Mouse (Mus musculus) gastrocnemius, postnatal 14 days (tissue): ENCODE measurements around the gene Gorasp2. TPM values are rescaled to one million over a fixed set of nuclear protein-coding genes. Genes with fewer than 3 reads are reported as not detected.

Experiments used
- DNase-seq: peaks from one replicate; pipeline ENCODE4 v3.0.0; 2021; ENCODE audit warnings: mixed read lengths
- intact Hi-C: fragments of 180-260 bp; cut with DNase I; formaldehyde crosslinking; loops from one replicate; pipeline ENCODE4 v1.15.1; 2025; ENCODE audit warnings: low total_unique reads
- total RNA-seq, 2 experiments: library from RNA; stranded (reverse); gene quantifications; 2 replicates each; pipeline ENCODE4 v1.2.3; 2021

Gene Gorasp2
- total RNA-seq, 2 experiments from 2014 or later = 63.5 to 67.7 TPM

GRCm38 (mm10) chr2:70723610-70724243 is 62.4 kb downstream of the Gorasp2 start:
- no peak for DNase-seq
- intact Hi-C loops = no loop called here

GRCm38 (mm10) chr2:70727089-70727488 is 65.7 kb downstream of the Gorasp2 start:
- intact Hi-C loops = no loop called here
- no peak for DNase-seq

GRCm38 (mm10) chr2:70735534-70735933 is 74.2 kb downstream of the Gorasp2 start:
- intact Hi-C loops = no loop called here
- DNase-seq = no peak

- no peak for DNase-seq
- intact Hi-C loops = no loop called here
Observed at GRCm38 (mm10) chr2:70736008-70736407, 74.6 kb downstream of the Gorasp2 start.

- DNase-seq = no peak
- intact Hi-C loops = no loop called here
Observed at GRCm38 (mm10) chr2:70741901-70742300, 80.5 kb downstream of the Gorasp2 start.

GRCm38 (mm10) chr2:70742588-70742987 is 81.2 kb downstream of the Gorasp2 start:
- DNase-seq = no peak
- intact Hi-C loops = no loop called here

GRCm38 (mm10) chr2:70751655-70752054 is 90.3 kb downstream of the Gorasp2 start:
- intact Hi-C loops = no loop called here

GRCm38 (mm10) chr2:70752149-70752548 is 90.8 kb downstream of the Gorasp2 start:
- intact Hi-C loops = no loop called here
- DNase-seq = no peak

More at GRCm38 (mm10) chr2:70751655-70752054, 90.3 kb downstream of the Gorasp2 start:
- DNase-seq = no peak

Other genes starting within 250 kb of the Gorasp2 start
- gene Sp5, start 186.7 kb upstream of the Gorasp2 start, total RNA-seq = not detected
- gene Erich2, start 152.8 kb upstream of the Gorasp2 start, total RNA-seq = not detected
- 1 to 10 TPM in 1 of 2 experiments, under 1 TPM in 1; 0.51 to 1.4 TPM for gene Gad1, start 108.5 kb upstream of the Gorasp2 start, total RNA-seq
- under 1 TPM in 1 of 2 experiments, not detected in 1; 0.27 TPM for gene Gm26558, start 532 bp downstream of the Gorasp2 start, total RNA-seq
- 10 to 100 TPM; 26.7 to 31.5 TPM for gene Tlk1, start 164.2 kb downstream of the Gorasp2 start, total RNA-seq